Mouse (Mus musculus) 3T3-L1 (cell line): ENCODE results near the gene Dpf1.

Experiments used
- DNase-seq: peaks from one replicate; pipeline ENCODE4 v3.0.0-alpha.2; 2015; ENCODE audit warnings: low read depth, low spot score

The Dpf1 gene

GRCm38 (mm10) chr7:29303738-29304462 lies at the start of gene Dpf1:
TSS of gene Dpf1 (plus strand) at chr7:29303951.
- DNase-seq = peak; percentile 73

- no peak for DNase-seq
Measured at GRCm38 (mm10) chr7:29255875-29256274, 47.9 kb upstream of the Dpf1 start.

GRCm38 (mm10) chr7:29257368-29257767 lies 46.4 kb upstream of the Dpf1 start:
- DNase-seq = no peak

GRCm38 (mm10) chr7:29259781-29260730 lies 43.7 kb upstream of the Dpf1 start:
- no peak for DNase-seq

GRCm38 (mm10) chr7:29262151-29262550 lies 41.6 kb upstream of the Dpf1 start:
- DNase-seq = no peak

- DNase-seq = no peak
Measured at GRCm38 (mm10) chr7:29263831-29264230, 39.9 kb upstream of the Dpf1 start.

GRCm38 (mm10) chr7:29265636-29266035 lies 38.1 kb upstream of the Dpf1 start:
- no peak for DNase-seq

GRCm38 (mm10) chr7:29266931-29267330 lies 36.8 kb upstream of the Dpf1 start:
- DNase-seq = no peak

GRCm38 (mm10) chr7:29270445-29270844 lies 33.3 kb upstream of the Dpf1 start:
- DNase-seq = no peak

GRCm38 (mm10) chr7:29271687-29272465 lies 31.9 kb upstream of the Dpf1 start:
- DNase-seq = peak; percentile 37

- peak; percentile 22 for DNase-seq
Measured at GRCm38 (mm10) chr7:29276715-29277114, 27.0 kb upstream of the Dpf1 start.

GRCm38 (mm10) chr7:29277510-29277909 lies 26.2 kb upstream of the Dpf1 start:
- DNase-seq = no peak

- DNase-seq = no peak
Measured at GRCm38 (mm10) chr7:29279261-29279660, 24.5 kb upstream of the Dpf1 start.

GRCm38 (mm10) chr7:29279924-29280323 lies 23.8 kb upstream of the Dpf1 start:
- DNase-seq = no peak

GRCm38 (mm10) chr7:29280801-29281200 lies 22.9 kb upstream of the Dpf1 start:
- no peak for DNase-seq

GRCm38 (mm10) chr7:29281201-29282073 lies 22.3 kb upstream of the Dpf1 start, which contains the start of gene Spint2:
TSS of gene Spint2 (minus strand) at chr7:29281912.
- DNase-seq = no peak

GRCm38 (mm10) chr7:29282074-29282554 lies 21.6 kb upstream of the Dpf1 start:
- DNase-seq = no peak

GRCm38 (mm10) chr7:29283876-29284275 lies 19.9 kb upstream of the Dpf1 start:
- no peak for DNase-seq

- no peak for DNase-seq
Measured at GRCm38 (mm10) chr7:29284523-29284922, 19.2 kb upstream of the Dpf1 start.

GRCm38 (mm10) chr7:29287481-29287880 lies 16.3 kb upstream of the Dpf1 start:
- no peak for DNase-seq

- no peak for DNase-seq
Measured at GRCm38 (mm10) chr7:29288079-29288478, 15.7 kb upstream of the Dpf1 start.
